Mouse (Mus musculus) kidney, adult 11 months (tissue): ENCODE data around the gene Mre11a.

Source experiments
- DNase-seq: peaks from one replicate; pipeline ENCODE4 v3.0.0; 2022

Mre11a gene

DNA sequence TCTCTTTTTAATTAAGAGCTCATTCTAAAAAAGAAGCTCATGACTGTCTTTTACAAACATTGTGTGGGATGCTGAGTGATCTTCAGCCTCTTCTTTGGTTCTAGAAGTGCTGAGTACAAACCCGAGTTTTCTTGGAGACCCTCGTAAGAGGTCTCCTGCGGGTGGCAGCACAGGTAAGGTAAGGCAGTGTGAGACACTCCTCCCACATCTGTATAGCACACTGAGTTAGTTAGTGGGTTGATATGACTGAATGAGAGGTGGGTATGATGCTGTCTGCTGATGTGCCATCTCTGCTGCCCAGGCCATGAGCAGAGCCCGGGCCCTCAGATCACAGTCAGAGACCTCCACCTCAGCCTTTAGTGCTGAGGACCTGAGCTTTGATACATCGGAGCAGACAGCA, 40.4 kb downstream of the Mre11a start:
- no peak for DNase-seq

DNA sequence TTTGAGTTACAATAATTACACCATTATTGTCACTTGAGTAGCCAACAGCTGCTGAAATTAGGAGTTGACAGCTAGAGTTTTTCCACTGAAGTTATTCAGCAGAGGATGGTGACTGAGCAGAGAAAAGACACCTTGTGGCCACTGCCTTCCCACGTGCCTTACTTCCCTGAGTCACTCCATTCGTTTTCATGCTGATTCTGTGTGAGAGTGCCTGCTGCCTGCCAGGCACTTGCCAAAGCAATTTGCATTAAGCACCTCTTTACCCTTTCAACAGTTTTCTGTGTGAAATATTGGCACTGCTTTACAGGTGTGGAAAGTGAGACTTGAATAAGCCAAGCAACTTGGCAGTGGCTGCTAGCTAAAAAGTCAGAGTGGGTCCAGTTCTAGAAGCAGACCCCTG, 43.4 kb downstream of the Mre11a start:
- no peak for DNase-seq

- no peak for DNase-seq
Measured at GRCm38 (mm10) chr9:14832046-14832445, 47.6 kb downstream of the Mre11a start.

DNA sequence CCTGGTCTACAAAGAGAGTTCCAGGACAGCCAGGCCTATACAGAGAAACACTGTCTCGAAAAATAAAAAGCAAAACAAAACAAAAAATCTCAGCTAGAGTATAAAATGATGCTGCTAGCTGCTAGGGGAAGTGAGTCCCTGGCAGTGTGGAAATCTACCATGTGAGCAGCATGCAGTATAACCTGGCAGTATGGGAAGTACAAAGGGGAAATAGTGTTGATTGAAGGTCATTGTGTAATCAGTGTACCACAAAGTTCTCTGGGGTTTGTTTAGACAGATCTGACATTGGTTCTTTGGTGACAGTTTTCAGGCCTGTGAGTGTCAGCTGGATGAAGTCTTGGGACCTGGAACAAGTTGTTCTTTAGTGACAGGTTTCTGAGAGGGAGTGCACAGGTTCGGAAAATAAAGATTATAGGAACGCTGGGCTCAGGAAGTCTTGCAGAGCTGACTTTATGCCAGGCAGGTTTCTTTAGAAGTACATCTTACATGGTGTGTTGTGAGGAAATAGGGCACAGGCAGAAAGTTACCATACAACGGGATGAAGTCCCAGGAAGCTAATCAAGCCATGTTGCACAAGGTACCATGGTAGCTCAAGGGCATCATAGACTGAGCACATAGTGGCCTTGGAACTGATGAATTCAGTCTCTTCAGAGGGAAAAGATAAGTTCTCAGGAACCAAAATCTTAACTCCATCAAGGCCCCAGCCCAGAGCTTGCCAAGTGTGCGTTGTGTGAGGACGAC, 51.1 kb downstream of the Mre11a start:
- no peak for DNase-seq

DNA sequence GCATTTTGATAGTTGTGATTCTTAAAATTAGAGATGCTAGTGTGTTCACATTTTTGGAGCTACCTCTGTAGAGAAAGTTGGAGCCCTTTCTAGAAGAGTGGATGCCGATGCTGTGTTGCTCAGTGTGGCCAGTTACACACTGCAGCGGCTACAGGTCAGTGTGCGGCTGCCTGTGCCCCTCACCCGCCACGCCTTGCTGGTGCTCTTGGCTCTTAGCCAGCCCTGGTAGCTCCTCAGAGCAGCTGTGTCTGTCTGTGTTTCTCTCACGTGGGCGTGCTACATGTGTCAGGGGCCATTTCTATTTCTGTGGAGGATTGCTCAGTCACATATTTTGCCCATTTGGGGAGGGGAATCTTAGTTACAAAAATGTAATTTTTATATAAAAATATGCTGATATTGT, 55.1 kb downstream of the Mre11a start:
- no peak for DNase-seq

- DNase-seq = no peak
Measured at GRCm38 (mm10) chr9:14839970-14840369, 55.5 kb downstream of the Mre11a start.

DNA sequence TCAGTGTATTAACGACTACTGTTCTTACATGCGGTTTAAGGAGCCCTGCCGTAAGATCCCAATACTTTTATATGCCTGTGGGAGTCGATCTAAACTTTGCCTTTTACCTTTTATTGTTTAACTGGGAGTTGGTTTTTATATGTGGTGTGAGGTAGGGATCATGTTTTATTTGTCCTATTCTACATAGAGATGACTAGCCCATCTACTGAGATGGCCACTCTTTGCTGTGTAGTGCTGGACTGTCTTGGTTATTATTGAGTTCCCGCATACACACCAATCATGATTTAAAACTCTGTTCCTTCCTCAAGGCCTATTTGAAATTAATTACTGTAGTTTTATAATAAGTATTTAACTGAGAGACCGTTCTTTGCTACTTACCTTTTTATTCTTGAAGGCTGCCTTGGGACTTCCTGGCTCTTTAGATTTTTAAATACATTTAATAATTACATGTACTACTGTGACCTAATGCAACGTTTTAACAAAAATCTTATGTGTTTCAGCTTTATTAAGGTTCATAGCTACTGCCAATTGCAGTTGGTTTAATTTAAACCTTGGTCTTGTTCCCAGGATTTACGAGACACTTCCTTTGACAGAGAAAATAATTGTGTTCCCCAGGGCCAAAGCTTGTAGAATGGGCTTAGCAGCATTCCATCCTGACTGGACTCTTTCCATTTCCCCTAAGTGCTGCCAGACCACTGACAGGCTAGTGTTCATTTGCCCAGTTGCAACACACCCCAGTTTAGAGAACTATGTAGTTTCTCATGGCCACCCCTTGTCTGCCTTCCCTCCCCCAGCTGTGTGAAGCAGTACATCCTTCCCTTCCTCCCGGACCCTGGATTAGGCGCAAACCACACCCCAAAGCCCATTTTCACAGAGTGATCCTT, 57.7 kb downstream of the Mre11a start:
- peak; percentile 17 for DNase-seq

DNA sequence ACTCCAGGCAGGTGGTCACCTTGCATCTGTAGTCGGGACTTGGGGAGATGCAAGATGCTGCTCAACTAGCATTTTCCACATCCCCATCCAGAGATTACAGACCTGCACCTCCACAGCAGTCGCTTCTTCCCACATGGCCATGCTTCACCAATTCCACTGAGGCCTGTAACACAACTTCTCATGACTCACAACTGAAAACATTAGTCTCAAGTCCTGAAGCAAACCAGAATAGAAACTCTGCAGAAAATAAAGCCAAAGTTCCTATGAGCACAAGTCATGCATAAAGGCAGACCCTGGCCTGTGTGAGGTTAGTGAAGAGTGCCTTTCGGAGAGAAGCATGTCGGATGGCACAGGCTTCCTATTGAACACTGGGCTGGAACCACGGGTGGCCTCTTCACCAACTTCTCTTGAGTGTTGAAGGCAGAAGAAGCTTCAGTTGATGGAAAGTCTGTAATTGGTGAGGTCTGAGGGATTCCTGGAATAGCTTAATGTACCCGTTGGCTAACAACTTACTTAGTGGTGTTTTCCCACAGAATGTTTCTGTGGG, 58.9 kb downstream of the Mre11a start:
- no peak for DNase-seq

DNA sequence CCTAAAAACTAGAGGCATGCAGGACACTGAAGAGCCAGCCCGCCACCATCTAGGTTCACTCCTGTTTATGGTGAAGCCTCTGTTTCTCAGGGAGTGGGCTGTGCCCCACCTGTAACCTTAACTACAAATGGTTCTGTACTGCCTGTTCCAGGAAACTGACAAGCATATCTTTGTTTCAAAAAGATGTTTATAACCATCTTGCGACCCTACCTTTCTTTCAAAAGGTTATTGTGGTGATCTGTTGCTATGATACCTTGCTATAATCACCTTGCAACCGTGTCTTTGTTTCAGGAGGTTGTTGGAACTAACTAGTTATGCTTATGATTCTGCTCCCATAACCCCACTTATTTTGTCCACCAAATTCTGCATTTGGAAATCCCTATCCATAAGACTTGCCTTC, 59.4 kb downstream of the Mre11a start:
- DNase-seq = no peak

GRCm38 (mm10) chr9:14846428-14846827, 62.0 kb downstream of the Mre11a start:
- no peak for DNase-seq

DNA sequence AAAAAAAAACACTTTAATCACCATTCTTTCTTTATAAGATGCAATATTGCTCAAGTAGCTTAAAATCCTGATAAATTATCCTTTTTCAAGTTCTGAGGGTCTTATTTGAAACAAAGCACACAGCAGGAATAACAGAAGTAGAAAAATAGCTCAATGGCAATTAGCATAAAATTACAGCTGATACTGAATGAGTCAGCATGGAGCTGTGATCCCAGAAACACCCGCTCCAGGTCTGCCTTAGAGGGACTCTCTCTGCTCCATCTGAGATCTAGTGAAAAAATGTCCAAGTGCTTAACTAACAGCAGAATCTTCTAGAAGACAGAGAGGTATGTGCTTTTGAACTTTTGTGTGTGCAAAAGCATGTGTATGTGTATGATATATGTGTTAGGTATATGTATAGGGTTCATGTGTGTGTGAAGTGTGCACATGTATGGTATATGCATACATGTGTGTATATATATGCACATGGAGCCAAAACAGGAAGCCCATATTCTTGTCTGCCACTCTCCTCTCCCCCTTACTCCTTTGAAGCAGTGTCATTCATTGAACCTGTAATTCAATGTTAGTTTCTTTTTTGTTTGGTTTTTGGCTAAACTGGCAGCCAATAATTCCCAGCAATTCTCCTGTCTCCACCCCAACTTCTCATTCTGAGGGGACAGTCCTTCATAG, 63.9 kb downstream of the Mre11a start:
- no peak for DNase-seq

DNA sequence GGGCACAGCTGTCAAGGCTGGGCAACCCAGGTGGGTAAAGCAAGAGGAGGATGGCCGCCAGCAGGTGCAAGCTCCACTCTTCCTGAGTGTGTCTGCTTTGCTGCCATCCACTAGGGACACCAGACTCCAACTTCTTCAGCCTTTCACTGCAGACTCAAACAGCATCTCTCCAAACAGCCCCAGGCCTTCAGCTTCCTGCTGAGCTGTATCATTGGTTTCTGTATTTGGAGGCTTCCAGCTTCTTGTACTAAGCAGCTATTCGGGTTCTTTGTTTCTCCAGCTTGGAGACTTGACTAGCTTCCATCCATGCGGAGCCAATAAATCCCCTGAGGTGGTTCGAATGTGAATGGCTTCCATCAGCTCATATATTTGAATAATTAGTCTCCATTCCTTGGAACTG, 70.1 kb downstream of the Mre11a start:
- no peak for DNase-seq

GRCm38 (mm10) chr9:14856922-14857654, 72.6 kb downstream of the Mre11a start:
- DNase-seq = no peak

DNA sequence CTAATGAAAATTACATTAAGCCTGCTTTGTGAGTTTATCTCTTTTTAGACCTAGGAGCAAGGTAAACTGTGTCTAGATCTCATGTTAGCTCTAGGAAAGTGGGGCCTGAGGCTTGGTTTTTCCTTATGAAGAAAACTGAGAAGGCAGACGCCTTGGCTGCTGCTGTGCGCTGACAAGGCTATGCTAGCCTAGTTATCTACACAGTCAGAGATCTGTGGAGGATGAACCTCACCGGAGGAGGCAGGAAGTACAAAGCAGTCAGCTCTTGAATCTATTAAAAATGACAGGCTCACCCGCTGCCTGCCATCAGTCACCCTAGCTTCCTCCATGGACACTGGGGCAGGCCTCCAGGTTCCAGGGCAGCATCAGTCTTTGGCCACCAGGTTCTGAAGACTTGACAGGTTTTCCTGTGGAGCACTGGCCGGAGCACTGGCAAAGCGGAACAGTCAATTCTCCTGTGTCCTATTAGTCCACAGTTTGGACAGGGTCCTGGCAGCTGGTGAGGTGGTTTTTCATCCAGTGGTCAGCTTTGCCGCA, 73.8 kb downstream of the Mre11a start:
- peak; percentile 6 for DNase-seq

GRCm38 (mm10) chr9:14858782-14859181, 74.3 kb downstream of the Mre11a start:
- DNase-seq = no peak

DNA sequence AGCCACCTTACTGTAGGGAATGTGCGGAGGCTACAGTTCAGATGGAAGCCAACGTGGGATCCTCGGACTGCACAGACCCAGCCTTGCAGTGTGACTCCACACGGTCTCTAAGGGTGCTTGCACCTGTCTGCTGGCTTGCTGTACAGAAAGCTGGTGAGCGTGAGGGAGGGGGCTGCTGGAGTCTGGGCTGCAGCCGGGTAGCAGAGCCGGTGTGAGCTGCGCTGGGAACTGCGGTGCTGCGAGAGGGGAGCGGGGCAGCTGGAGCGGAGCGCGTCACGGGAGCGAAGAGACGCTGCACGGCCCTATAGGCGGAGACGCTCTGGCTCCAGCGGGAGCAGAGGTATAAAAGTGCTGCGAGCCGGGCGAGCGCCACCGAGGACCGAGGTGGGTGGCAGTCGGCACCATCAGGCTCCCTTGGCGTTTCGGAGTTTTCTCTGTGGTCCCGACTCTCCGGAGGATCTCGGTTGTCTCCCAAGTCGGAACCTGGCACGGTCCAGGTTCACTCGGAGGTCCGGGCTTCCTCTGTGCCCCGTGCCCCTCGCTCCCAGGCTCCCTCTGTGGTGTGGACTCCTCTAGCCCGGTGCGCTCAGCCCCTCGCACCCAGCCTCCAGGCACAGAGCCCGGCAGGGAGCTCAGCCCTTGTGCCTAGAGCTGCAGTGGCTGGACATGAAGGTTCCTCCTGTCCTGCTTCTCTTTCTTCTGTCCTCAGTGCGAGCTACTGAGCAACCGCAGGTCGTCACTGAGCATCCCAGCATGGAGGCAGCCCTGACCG, 75.6 kb downstream of the Mre11a start, which contains the start of gene Gpr83:
Gpr83 (plus strand) TSS at position 343 of the 772 bp plus-strand sequence.
- no peak for DNase-seq

GRCm38 (mm10) chr9:14863126-14863525, 78.7 kb downstream of the Mre11a start:
- DNase-seq = no peak

DNA sequence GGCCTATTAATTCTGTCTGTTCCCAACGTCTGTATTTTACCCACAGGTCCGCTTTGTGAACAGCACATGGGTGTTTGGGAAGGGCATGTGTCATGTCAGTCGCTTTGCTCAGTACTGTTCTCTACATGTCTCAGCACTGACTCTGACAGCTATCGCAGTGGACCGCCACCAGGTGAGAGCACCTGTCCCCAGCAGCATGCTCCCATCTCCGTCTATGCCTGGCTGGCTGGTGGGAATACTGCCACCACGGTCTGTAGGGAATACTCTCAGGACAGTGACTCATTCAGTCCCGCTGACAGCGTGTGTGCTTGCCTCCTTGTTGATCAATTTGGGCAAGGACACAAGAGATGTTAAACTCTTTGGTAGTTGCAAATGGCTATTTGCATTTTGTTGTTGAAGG, 80.3 kb downstream of the Mre11a start:
- DNase-seq = no peak

- DNase-seq = no peak
Measured at GRCm38 (mm10) chr9:14866957-14867356, 82.5 kb downstream of the Mre11a start.

DNA sequence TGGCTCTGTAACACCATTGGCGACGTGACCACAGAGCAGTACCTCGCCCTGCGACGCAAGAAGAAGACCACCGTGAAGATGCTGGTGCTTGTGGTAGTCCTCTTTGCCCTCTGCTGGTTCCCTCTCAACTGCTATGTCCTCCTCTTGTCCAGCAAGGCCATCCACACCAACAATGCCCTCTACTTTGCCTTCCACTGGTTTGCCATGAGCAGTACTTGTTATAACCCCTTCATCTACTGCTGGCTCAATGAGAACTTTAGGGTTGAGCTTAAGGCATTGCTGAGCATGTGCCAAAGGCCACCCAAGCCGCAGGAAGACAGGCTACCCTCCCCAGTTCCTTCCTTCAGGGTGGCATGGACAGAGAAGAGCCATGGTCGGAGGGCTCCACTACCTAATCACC, 83.9 kb downstream of the Mre11a start:
- DNase-seq = no peak

GRCm38 (mm10) chr9:14870377-14870776, 85.9 kb downstream of the Mre11a start:
- DNase-seq = no peak
